Mouse (Mus musculus): Measurements from ENCODE around the gene Tigd3.

DNA sequence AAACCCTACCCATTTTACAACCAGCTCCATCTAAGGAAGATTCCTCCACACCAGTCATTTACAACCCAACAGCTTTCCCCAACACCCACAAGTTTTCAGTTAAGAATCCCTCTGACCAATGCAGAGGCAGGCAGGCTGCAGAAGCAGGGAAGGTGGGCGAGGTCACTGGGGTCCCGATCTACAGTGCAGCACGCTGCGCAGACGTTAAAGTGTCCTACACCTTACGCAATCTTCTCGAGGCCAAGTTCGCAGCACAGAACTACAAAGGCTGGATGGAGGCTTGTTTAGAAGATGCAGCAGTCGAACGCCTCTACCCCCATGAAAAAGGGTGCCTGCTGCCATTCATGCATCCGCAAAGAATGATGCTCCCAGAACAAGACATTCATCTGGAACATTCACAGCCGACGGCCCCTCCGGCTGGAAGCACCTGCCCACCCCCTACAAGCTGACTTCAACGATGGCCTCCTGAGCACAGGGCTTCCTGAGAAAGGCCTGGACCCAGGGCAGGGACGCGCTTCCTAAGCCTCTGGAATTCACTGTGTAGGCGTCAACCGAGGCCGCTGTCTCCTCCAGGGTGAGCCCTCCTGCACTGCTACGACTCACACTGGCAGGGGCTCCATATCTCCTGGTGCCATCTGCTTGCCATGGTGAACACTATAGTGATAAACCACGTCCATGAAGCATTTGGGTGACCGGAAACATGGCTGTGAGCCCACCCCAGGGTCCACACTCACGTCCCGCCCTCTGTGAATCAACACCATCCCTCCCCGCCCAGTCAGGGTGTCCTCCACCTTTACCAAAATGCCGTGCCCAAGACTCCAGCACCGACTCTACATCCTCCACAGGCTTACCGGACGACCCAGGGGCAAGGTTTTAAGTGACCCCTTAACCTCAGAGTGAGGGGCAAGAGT is 49.9 kb downstream of the Tigd3 start:
- 0 out of 2 replicates have a peak, but pooled peaks have one; percentile 1 for TF ChIP-seq POLR2A (IDR thresholded peaks at IDR 0.05; ENCODE audit: low read depth, low read length)
- no peak for TF ChIP-seq CTCF (IDR thresholded peaks at IDR 0.05; ENCODE audit: extremely low read depth, insufficient read depth, insufficient read length, insufficient replicate concordance)
